Mouse (Mus musculus): ENCODE measurements around the gene Crocc2. TPM values are rescaled to one million over a fixed set of nuclear protein-coding genes. Genes with fewer than 3 reads are reported as not detected.

The Crocc2 gene
- polyA plus RNA-seq, 1 experiment, result 0.32 TPM

GRCm38 (mm10) chr1:93277041-93277440 is 108.5 kb downstream of the Crocc2 start:
- Histone ChIP-seq H3K4me1 (ENCODE audit: control insufficient read depth, insufficient read depth, low read length) (no peaks in the 10 kb centered on the region), H3K4me3 (ENCODE audit: insufficient read depth, low read length) (no peak overlapping the region), H3K27ac (ENCODE audit: insufficient read depth, low read length) (no peak overlapping the region)
- no peak for TF ChIP-seq POLR2A (IDR thresholded peaks at IDR 0.05; ENCODE audit: low read depth, low read length)
- TF ChIP-seq CTCF (IDR thresholded peaks at IDR 0.05; ENCODE audit: borderline replicate concordance, insufficient read depth, low read length), result no peak

Other genes with a start within 250 kb of the Crocc2 start
- 9.4 and 11.1 TPM in 2 replicates for gene Capn10, start 234.3 kb upstream of the Crocc2 start, polyA plus RNA-seq (2011; ENCODE audit: insufficient read length, low read depth, missing spikeins)
- gene Gpr35, start 217.9 kb upstream of the Crocc2 start, polyA plus RNA-seq (2011; ENCODE audit: insufficient read length, low read depth, missing spikeins), result 0.21 and 0.58 TPM in 2 replicates
- gene Aqp12, start 162.4 kb upstream of the Crocc2 start, polyA plus RNA-seq (2011; ENCODE audit: insufficient read length, low read depth, missing spikeins), result not detected in 2 replicates
- 29.3 and 42.6 TPM in 2 replicates for gene Kif1a, start 66.8 kb upstream of the Crocc2 start, polyA plus RNA-seq (2011; ENCODE audit: insufficient read length, low read depth, missing spikeins)
- gene Agxt, start 33.5 kb upstream of the Crocc2 start, polyA plus RNA-seq (2011; ENCODE audit: insufficient read length, low read depth, missing spikeins), result not detected in 2 replicates
- not detected in 2 replicates for gene 2310007B03Rik, start 7.8 kb upstream of the Crocc2 start, polyA plus RNA-seq (2011; ENCODE audit: insufficient read length, low read depth, missing spikeins)
- 21.8 and 35.2 TPM in 2 replicates for gene Sned1, start 67.1 kb downstream of the Crocc2 start, polyA plus RNA-seq (2011; ENCODE audit: insufficient read length, low read depth, missing spikeins)
- 15.9 and 18.0 TPM in 2 replicates for gene Mterf4, start 137.2 kb downstream of the Crocc2 start, polyA plus RNA-seq (2011; ENCODE audit: insufficient read length, low read depth, missing spikeins)
- gene Ppp1r7, start 174.1 kb downstream of the Crocc2 start, polyA plus RNA-seq (2011; ENCODE audit: insufficient read length, low read depth, missing spikeins), result 46.8 and 49.1 TPM in 2 replicates
- 7.4 and 11.2 TPM in 2 replicates for gene Pask, start 174.8 kb downstream of the Crocc2 start, polyA plus RNA-seq (2011; ENCODE audit: insufficient read length, low read depth, missing spikeins)
- 0.23 and 0.40 TPM in 2 replicates for gene Ano7, start 205.2 kb downstream of the Crocc2 start, polyA plus RNA-seq (2011; ENCODE audit: insufficient read length, low read depth, missing spikeins)

Measured in embryonic fibroblast, embryonic 13.5 days (primary cell).